Mouse (Mus musculus): ENCODE measurements around the gene Smoc1.

Gene Smoc1

GRCm38 (mm10) chr12:81166615-81167014 lies 140.0 kb downstream of the Smoc1 start:
- no peak for DNase-seq (ENCODE audit: low read depth, low spot score)

GRCm38 (mm10) chr12:81167142-81167541 lies 140.5 kb downstream of the Smoc1 start:
- DNase-seq (ENCODE audit: low read depth, low spot score): no peak

GRCm38 (mm10) chr12:81168031-81168430 lies 141.4 kb downstream of the Smoc1 start:
- DNase-seq (ENCODE audit: low read depth, low spot score): peak; percentile 16

- DNase-seq (ENCODE audit: low read depth, low spot score): no peak
These were observed 141.9 kb downstream of the Smoc1 start for GRCm38 (mm10) chr12:81168494-81168893.

- no peak for DNase-seq (ENCODE audit: low read depth, low spot score)
These were observed 143.5 kb downstream of the Smoc1 start for GRCm38 (mm10) chr12:81170076-81170475.

GRCm38 (mm10) chr12:81173011-81173410 lies 146.4 kb downstream of the Smoc1 start:
- no peak for DNase-seq (ENCODE audit: low read depth, low spot score)

- no peak for DNase-seq (ENCODE audit: low read depth, low spot score)
These were observed 147.3 kb downstream of the Smoc1 start for GRCm38 (mm10) chr12:81173893-81174292.

- DNase-seq (ENCODE audit: low read depth, low spot score): no peak
These were observed 148.6 kb downstream of the Smoc1 start for GRCm38 (mm10) chr12:81175252-81175651.

- DNase-seq (ENCODE audit: low read depth, low spot score): peak; percentile 68
These were observed 155.5 kb downstream of the Smoc1 start for GRCm38 (mm10) chr12:81182073-81182472.

- no peak for DNase-seq (ENCODE audit: low read depth, low spot score)
These were observed 158.4 kb downstream of the Smoc1 start for GRCm38 (mm10) chr12:81184967-81185366.

GRCm38 (mm10) chr12:81186081-81186480 lies 159.5 kb downstream of the Smoc1 start:
- DNase-seq (ENCODE audit: low read depth, low spot score): no peak

GRCm38 (mm10) chr12:81186668-81187067 lies 160.1 kb downstream of the Smoc1 start:
- no peak for DNase-seq (ENCODE audit: low read depth, low spot score)

- DNase-seq (ENCODE audit: low read depth, low spot score): no peak
These were observed 161.8 kb downstream of the Smoc1 start for GRCm38 (mm10) chr12:81188423-81188822.

GRCm38 (mm10) chr12:81188996-81189395 lies 162.4 kb downstream of the Smoc1 start:
- no peak for DNase-seq (ENCODE audit: low read depth, low spot score)

GRCm38 (mm10) chr12:81189636-81190035 lies 163.0 kb downstream of the Smoc1 start:
- DNase-seq (ENCODE audit: low read depth, low spot score): no peak

- DNase-seq (ENCODE audit: low read depth, low spot score): no peak
These were observed 167.4 kb downstream of the Smoc1 start for GRCm38 (mm10) chr12:81193968-81194367.

- DNase-seq (ENCODE audit: low read depth, low spot score): no peak
These were observed 171.0 kb downstream of the Smoc1 start for GRCm38 (mm10) chr12:81197468-81198075.

- peak; percentile 55 for DNase-seq (ENCODE audit: low read depth, low spot score)
These were observed 172.8 kb downstream of the Smoc1 start for GRCm38 (mm10) chr12:81199280-81199955.

- no peak for DNase-seq (ENCODE audit: low read depth, low spot score)
These were observed 176.6 kb downstream of the Smoc1 start for GRCm38 (mm10) chr12:81203226-81203625.

GRCm38 (mm10) chr12:81205619-81206560 lies 179.3 kb downstream of the Smoc1 start:
- peak; percentile 80 for DNase-seq (ENCODE audit: low read depth, low spot score)

GRCm38 (mm10) chr12:81208559-81208958 lies 182.0 kb downstream of the Smoc1 start:
- no peak for DNase-seq (ENCODE audit: low read depth, low spot score)

GRCm38 (mm10) chr12:81219339-81219738 lies 192.7 kb downstream of the Smoc1 start:
- DNase-seq (ENCODE audit: low read depth, low spot score): no peak

Measured in ZHBTc4 (cell line).